Mouse (Mus musculus) heart, embryonic 15.5 days (tissue): ENCODE results near the gene Zfp94. TPM values are rescaled to one million over a fixed set of nuclear protein-coding genes. Genes with fewer than 3 reads are reported as not detected.
A peak's percentile ranks its signal among the peaks of the same experiment; 100 is the strongest.

Source experiments
- ATAC-seq: fragments of 200-750 bp; cut with Nextera tagmentation; replicated peaks from 2 replicates; pipeline ENCODE4 v1.8.0; 2017; ENCODE audit warnings: low read depth, moderate TSS enrichment; ENCODE audit not compliant: insufficient number of reproducible peaks, insufficient read depth, low FRiP score
- H3K27ac ChIP-seq: fragments of 300-500 bp; sonication (generic); 2 replicates; pipeline ENCODE4 v1.5.1; 2015; ENCODE audit warnings: mild to moderate bottlenecking, inconsistent platforms
- H3K27me3 ChIP-seq: fragments of 300-500 bp; sonication (generic); 2 replicates; pipeline ENCODE4 v1.6.1; 2015; ENCODE audit warnings: inconsistent platforms
- H3K36me3 ChIP-seq: fragments of 300-500 bp; sonication (generic); 2 replicates; pipeline ENCODE4 v1.6.1; 2015; ENCODE audit warnings: mild to moderate bottlenecking, inconsistent platforms
- H3K4me1 ChIP-seq: fragments of 300-500 bp; sonication (generic); replicated peaks from 2 replicates; pipeline ENCODE4 v1.6.1; 2015; ENCODE audit warnings: inconsistent platforms
- H3K4me2 ChIP-seq: fragments of 300-500 bp; sonication (generic); 2 replicates; pipeline ENCODE4 v1.6.1; 2015; ENCODE audit warnings: inconsistent platforms, mild to moderate bottlenecking, moderate library complexity
- H3K4me3 ChIP-seq: fragments of 300-500 bp; sonication (generic); 2 replicates; pipeline ENCODE4 v1.5.1; 2015; ENCODE audit warnings: mild to moderate bottlenecking, inconsistent platforms
- H3K9ac ChIP-seq: fragments of 300-500 bp; sonication (generic); 2 replicates; pipeline ENCODE4 v1.6.1; 2015; ENCODE audit warnings: mild to moderate bottlenecking, inconsistent platforms
- H3K9me3 ChIP-seq: fragments of 300-500 bp; sonication (generic); replicated peaks from 2 replicates; pipeline ENCODE4 v1.6.1; 2016; ENCODE audit warnings: inconsistent platforms
- WGBS: fragments of 180-500 bp; shearing (Covaris S2); methylation state at CpG from one replicate; pipeline ENCODE4 v1.1.7; 2015; ENCODE audit warnings: mixed read lengths; 5-methylcytosine and 5-hydroxymethylcytosine counted together
- polyA plus RNA-seq: library from polyadenylated mRNA; unstranded; fragments of >200 nt; fragmentation: Nextera tagmentation; extraction: Ambion mirVana; gene quantifications from 2 replicates; pipeline ENCODE4 v1.2.1, GENCODE M21; 2015

The Zfp94 gene
- polyA plus RNA-seq, 1 experiment from 2014 or later, result 4.3 TPM

DNA sequence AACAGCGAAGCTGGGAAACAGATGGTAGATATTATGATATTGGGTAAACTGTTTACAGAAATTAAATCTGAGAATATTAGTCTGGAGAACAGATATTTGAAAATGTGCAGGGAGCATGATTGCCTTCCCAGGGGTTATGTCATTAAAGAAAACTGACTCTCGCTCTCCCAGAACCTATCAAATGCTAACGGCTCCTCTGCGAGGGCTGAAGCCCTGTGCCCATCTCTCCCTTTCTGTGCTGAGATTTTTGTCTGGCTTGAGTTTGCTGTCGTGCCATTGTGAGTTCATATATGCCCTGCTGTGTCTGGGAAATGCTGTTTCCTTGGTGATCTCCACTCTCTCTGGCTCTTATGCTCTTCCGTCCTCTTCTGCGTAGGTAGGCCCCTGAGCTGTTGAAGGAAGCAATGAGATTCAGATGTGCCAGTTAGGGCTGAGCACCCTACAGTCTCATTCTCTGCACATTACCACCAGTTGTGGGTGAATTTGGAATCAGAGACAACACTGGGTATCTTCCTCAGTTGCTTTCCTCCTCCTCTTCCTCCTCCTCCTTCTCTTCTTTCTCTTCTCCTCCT, 27.3 kb upstream of the Zfp94 start:
- no peaks in the 10 kb centered on the region for H3K4me1 ChIP-seq
- WGBS, result 68% methylated on average over 7 of the region's 7 CpGs
- H3K9ac ChIP-seq, result no peak overlapping the region
- H3K4me3 ChIP-seq, result no peak overlapping the region
- H3K27me3 ChIP-seq, result no peaks in the 10 kb centered on the region
- ATAC-seq, result no peak
- no peaks in the 10 kb centered on the region for H3K9me3 ChIP-seq
- H3K4me2 ChIP-seq, result no peak overlapping the region
- no peak overlapping the region for H3K27ac ChIP-seq
- H3K36me3 ChIP-seq, result no peaks in the 10 kb centered on the region

GRCm38 (mm10) chr7:24338241-24338640, 21.8 kb upstream of the Zfp94 start:
- ATAC-seq, result no peak
- Histone ChIP-seq H3K9ac (no peak overlapping the region), H3K27ac (no peak overlapping the region), H3K4me2 (no peak overlapping the region), H3K9me3 (no peaks in the 10 kb centered on the region), H3K4me1 (no peaks in the 10 kb centered on the region), H3K4me3 (no peak overlapping the region), H3K27me3 (peaks cover 17% of the 10 kb centered on the region), H3K36me3 (no peaks in the 10 kb centered on the region)
- WGBS, result 39% methylated on average over 2 of the region's 2 CpGs

DNA sequence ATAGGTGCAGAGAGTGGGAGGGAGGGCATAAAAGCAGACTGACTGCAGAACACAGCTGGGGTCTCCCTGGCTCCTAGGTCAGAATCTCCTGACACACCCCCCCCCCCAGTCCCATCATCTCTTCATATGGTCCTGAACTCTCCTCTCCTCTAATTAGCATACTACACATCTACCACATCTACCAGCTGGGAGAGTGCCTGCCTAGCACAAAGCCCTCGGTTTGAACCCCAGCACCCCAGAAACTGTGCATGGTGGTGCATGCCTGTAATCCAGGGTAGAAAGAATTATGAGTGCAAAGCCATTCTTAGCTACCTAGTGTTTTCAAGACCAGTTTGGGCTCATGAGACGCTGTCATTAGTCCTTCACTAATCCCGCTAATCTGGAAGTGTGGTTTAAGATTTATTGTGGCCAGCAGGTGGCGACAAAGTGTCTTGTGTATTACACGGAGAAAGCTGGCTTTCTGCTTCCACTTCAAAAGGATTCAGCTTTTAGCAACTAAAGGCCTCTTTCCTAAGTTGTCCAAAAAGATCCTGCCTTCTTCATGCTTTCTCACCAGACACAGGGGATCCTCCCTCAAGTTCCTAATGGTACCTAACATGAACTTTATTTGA, 19.3 kb upstream of the Zfp94 start:
- no peak overlapping the region for H3K4me2 ChIP-seq
- H3K27ac ChIP-seq, result no peak overlapping the region
- WGBS, result 15% methylated on average over 5 of the region's 5 CpGs
- H3K27me3 ChIP-seq, result peaks cover 26% of the 10 kb centered on the region
- H3K4me3 ChIP-seq, result no peak overlapping the region
- no peaks in the 10 kb centered on the region for H3K36me3 ChIP-seq
- no peaks in the 10 kb centered on the region for H3K4me1 ChIP-seq
- no peak overlapping the region for H3K9ac ChIP-seq
- H3K9me3 ChIP-seq, result no peaks in the 10 kb centered on the region
- no peak for ATAC-seq

DNA sequence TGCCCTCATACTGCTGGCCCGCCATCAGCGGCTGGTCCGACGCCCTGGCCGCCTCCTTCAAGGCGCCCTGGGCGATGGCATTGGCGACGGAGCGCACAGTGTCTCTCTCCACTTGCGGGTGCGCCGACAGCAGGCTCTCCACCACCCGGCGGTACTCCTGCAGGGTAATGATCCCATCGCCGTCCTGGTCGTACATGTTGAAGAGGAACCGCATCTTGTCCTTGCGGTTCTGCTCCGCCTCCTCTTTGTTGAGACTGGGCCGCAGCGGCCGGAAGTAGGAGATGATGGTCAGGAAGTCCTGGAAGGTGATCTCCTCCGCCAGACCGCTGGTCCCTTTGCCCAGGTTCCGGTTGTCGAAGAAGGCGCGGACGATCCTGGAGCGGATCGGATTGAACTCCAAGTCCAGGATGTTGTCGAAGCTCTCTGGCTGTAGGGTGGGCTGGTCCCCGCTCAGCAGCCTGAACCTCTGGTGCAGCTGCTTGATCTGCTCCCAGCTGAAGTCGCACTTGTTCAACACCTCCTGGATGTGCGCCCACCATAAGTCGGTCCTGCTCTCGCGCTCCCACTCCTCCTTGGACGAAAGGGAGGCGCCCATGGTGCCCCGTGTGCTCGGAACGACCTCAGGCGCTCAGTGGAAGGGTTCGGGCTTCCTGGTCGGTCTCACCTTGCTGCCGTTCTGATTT, 17.0 kb upstream of the Zfp94 start, which contains the start of gene Tescl:
TSS of gene Tescl (minus strand) at position 633 of the 683 bp plus-strand sequence.
- Histone ChIP-seq H3K4me2 (peak within 1 kb of the TSS; percentile 46), H3K4me3 (peak within 1 kb of the TSS; percentile 14), H3K9ac (no peak within 1 kb of the TSS), H3K27me3 (peaks cover 26% of the 10 kb centered on the region), H3K4me1 (no peaks in the 10 kb centered on the region), H3K9me3 (no peaks in the 10 kb centered on the region), H3K36me3 (no peaks in the 10 kb centered on the region), H3K27ac (no peak within 1 kb of the TSS)
- WGBS, result 28% methylated on average over 49 of the region's 49 CpGs
- ATAC-seq, result no peak

DNA sequence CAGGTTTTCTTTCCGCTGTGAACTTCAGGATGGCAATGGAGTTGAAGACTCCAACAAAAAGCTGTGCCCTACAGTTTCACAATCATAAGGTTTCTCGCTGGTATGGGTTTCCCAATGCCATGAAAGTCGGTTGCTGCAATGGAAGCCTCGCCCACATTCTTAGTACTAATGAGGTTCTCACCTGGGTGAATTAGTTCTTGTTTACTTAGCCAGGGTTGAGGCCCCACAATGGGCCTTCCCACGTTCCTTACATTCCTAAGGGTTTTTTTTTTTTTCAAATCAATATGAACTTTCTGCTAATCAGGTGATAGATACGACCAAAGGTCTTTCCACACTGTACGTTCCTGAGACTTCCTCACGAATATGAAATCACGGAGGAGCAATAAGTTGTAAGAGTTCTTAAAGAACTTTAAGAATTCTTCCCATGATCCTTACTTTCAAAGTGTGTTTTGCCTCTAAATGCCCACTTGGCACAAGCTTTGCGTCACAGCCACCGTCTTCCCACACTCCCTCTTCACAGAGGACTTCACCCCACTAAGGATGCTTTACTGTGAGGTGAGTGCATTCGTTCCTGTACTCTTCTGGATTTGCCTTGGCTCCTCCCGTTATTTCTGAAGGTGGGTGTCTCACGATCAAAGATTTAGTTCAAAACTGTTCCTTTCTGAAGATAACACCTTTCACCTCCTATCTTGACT, 11.0 kb upstream of the Zfp94 start:
- ATAC-seq, result no peak
- Histone ChIP-seq H3K36me3 (no peaks in the 10 kb centered on the region), H3K4me1 (peaks cover 4% of the 10 kb centered on the region), H3K4me3 (no peak overlapping the region), H3K9ac (no peak overlapping the region), H3K4me2 (no peak overlapping the region), H3K27me3 (no peaks in the 10 kb centered on the region), H3K27ac (no peak overlapping the region), H3K9me3 (0 out of 2 replicates have a peak, but pooled peaks cover 5% of the 10 kb centered on the region)
- 76% methylated on average over 14 of the region's 14 CpGs for WGBS

GRCm38 (mm10) chr7:24326273-24327135, 10.0 kb upstream of the Zfp94 start:
- WGBS, result 46% methylated on average over 20 of the region's 20 CpGs
- no peak for ATAC-seq

GRCm38 (mm10) chr7:24325675-24326128, 9.2 kb upstream of the Zfp94 start:
- Histone ChIP-seq H3K27me3 (no peaks in the 10 kb centered on the region; the same call in 1 of the 2 replicates), H3K36me3 (no peaks in the 10 kb centered on the region), H3K27ac (no peak overlapping the region), H3K9ac (peak overlapping the region; percentile 47; the same call in 1 of the 2 replicates), H3K4me2 (peak overlapping the region; percentile 61), H3K9me3 (0 out of 2 replicates have a peak, but pooled peaks cover 5% of the 10 kb centered on the region), H3K4me1 (peaks cover 4% of the 10 kb centered on the region), H3K4me3 (peak overlapping the region; percentile 40)
- ATAC-seq, result no peak; the same call in 1 of the 2 replicates
- 3% methylated on average over 13 of the region's 13 CpGs for WGBS

More at GRCm38 (mm10) chr7:24326273-24327135, 10.0 kb upstream of the Zfp94 start:
- Histone ChIP-seq H3K27ac (no peak overlapping the region), H3K4me2 (peak overlapping the region; percentile 61), H3K36me3 (no peaks in the 10 kb centered on the region), H3K4me3 (peak overlapping the region; percentile 40), H3K9me3 (0 out of 2 replicates have a peak, but pooled peaks cover 5% of the 10 kb centered on the region), H3K4me1 (peaks cover 4% of the 10 kb centered on the region), H3K27me3 (no peaks in the 10 kb centered on the region), H3K9ac (peak overlapping the region; percentile 47; the same call in 1 of the 2 replicates)

DNA sequence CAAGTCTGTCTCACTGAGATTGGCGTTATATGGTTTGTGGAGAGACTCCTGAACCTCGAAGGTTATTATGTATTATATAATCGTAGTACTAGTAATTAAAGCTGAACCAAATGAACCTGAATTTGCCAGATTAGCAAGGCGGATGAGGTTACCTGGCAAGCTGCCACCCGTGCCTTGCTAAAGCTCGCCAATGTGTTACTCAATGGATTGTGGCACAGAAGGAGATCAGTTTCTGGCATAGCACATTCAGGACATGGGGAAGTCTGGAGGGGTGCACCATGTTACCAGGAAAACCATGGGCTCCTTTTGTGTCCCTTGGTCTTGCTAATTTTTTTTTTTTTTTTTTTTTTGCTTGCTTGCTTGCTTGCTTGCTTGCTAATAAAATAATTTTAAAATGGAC, 8.7 kb upstream of the Zfp94 start:
- H3K9ac ChIP-seq, result no peak overlapping the region

GRCm38 (mm10) chr7:24322593-24322992, 6.1 kb upstream of the Zfp94 start:
- no peaks in the 10 kb centered on the region for H3K36me3 ChIP-seq
- peaks cover 10% of the 10 kb centered on the region for H3K27me3 ChIP-seq
- no peak overlapping the region for H3K4me2 ChIP-seq
- no peak for ATAC-seq
- peaks cover 4% of the 10 kb centered on the region for H3K4me1 ChIP-seq
- no peak overlapping the region for H3K27ac ChIP-seq
- 60% methylated on average over 4 of the region's 4 CpGs for WGBS
- no peak overlapping the region for H3K4me3 ChIP-seq
- no peak overlapping the region for H3K9ac ChIP-seq
- 0 out of 2 replicates have a peak, but pooled peaks cover 5% of the 10 kb centered on the region for H3K9me3 ChIP-seq

More for the DNA sequence above, 8.7 kb upstream of the Zfp94 start:
- Histone ChIP-seq H3K27ac (no peak overlapping the region), H3K9me3 (0 out of 2 replicates have a peak, but pooled peaks cover 5% of the 10 kb centered on the region), H3K4me2 (peak overlapping the region; percentile 61), H3K36me3 (no peaks in the 10 kb centered on the region), H3K4me3 (no peak overlapping the region), H3K27me3 (peaks cover under 1% of the 10 kb centered on the region), H3K4me1 (peaks cover 4% of the 10 kb centered on the region)
- 84% methylated on average over 6 of the region's 6 CpGs for WGBS
- no peak for ATAC-seq

DNA sequence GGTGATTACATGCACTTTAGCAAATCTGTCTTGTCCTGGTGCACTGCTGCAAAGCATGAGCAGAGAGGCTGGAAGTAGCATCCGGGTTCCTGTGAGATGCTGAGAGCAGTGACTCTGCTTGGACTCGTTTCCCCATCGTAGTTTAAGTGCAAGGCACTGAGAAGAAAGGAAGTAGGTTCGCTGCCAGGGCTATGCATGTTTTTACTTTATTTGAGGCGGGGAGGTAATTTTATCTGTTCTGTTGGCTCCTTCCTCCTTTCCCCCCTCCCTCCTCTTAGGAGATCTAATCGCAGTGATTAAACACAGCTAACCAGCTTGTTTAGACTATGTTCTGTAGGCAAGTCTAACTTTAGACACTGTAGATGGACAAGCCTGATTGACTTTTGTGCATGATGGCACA, 2.5 kb upstream of the Zfp94 start:
- no peaks in the 10 kb centered on the region for H3K36me3 ChIP-seq
- H3K9ac ChIP-seq, result no peak overlapping the region
- ATAC-seq, result no peak
- peaks cover 6% of the 10 kb centered on the region; the same call in 1 of the 2 replicates for H3K4me1 ChIP-seq
- no peak overlapping the region for H3K4me3 ChIP-seq
- H3K27me3 ChIP-seq, result peaks cover 10% of the 10 kb centered on the region
- H3K4me2 ChIP-seq, result no peak overlapping the region
- H3K27ac ChIP-seq, result no peak overlapping the region
- H3K9me3 ChIP-seq, result 0 out of 2 replicates have a peak, but pooled peaks cover 5% of the 10 kb centered on the region
- 57% methylated on average over 6 of the region's 6 CpGs for WGBS
